Mouse (Mus musculus) small intestine, adult 2 months (tissue): ENCODE measurements around the gene Nexn.

Experiments
- CTCF ChIP-seq: fragments of 200-500 bp; IDR thresholded peaks from 2 replicates; pipeline ENCODE4 v1.5.1; 2012; ENCODE audit warnings: low read depth, mild to moderate bottlenecking, control low read depth, inconsistent platforms, low read length, moderate library complexity, mixed read lengths; ENCODE audit not compliant: insufficient replicate concordance, insufficient read length; ENCODE audit errors: extremely low read depth
- POLR2A ChIP-seq: fragments of 200-500 bp; IDR thresholded peaks from 2 replicates; pipeline ENCODE4 v1.6.1; 2012; ENCODE audit warnings: low read depth, mild to moderate bottlenecking, control low read depth, inconsistent platforms, low read length, moderate library complexity

GRCm38 (mm10) chr3:152287810-152288209, 21.7 kb upstream of the Nexn start:
- TF ChIP-seq POLR2A (no peak), CTCF (no peak)
